Mouse (Mus musculus) embryonic facial prominence, embryonic 10.5 days (tissue): Measurements from ENCODE around the gene Slc6a8. TPM values are rescaled to one million over a fixed set of nuclear protein-coding genes. Genes with fewer than 3 reads are reported as not detected.

Experiments used
- DNase-seq: peaks from one replicate; pipeline ENCODE4 v3.0.0-alpha.2; 2017; ENCODE audit warnings: low spot score
- H3K27ac ChIP-seq: fragments of 300-500 bp; sonication (generic); replicated peaks from 2 replicates; pipeline ENCODE4 v1.5.1; 2016; ENCODE audit warnings: mild to moderate bottlenecking
- H3K27me3 ChIP-seq: fragments of 300-500 bp; sonication (generic); replicated peaks from 2 replicates; pipeline ENCODE4 v1.6.1; 2016; ENCODE audit warnings: low read depth, mild to moderate bottlenecking; ENCODE audit not compliant: poor library complexity, severe bottlenecking
- H3K36me3 ChIP-seq: fragments of 300-500 bp; sonication (generic); replicated peaks from 2 replicates; pipeline ENCODE4 v1.6.1; 2016; ENCODE audit warnings: mild to moderate bottlenecking, moderate library complexity
- H3K4me1 ChIP-seq: fragments of 300-500 bp; sonication (generic); 2 replicates; pipeline ENCODE4 v1.6.1; 2016
- H3K4me3 ChIP-seq: fragments of 300-500 bp; sonication (generic); 2 replicates; pipeline ENCODE4 v1.5.1; 2016; ENCODE audit warnings: mild to moderate bottlenecking, moderate library complexity
- H3K9me3 ChIP-seq: fragments of 300-500 bp; sonication (generic); 2 replicates; pipeline ENCODE4 v1.6.1; 2016; ENCODE audit warnings: mild to moderate bottlenecking
- WGBS: fragments of 180-500 bp; shearing (Covaris S2); methylation state at CpG from one replicate; pipeline ENCODE4 v1.1.7; 2016; 5-methylcytosine and 5-hydroxymethylcytosine counted together
- polyA plus RNA-seq: library from polyadenylated mRNA; unstranded; fragments of >200 nt; fragmentation: Nextera tagmentation; extraction: Ambion mirVana; gene quantifications from 2 replicates; pipeline ENCODE4 v1.2.1, GENCODE M21; 2016

Slc6a8 gene
- polyA plus RNA-seq, 1 experiment from 2014 or later: 5.6 TPM

DNA sequence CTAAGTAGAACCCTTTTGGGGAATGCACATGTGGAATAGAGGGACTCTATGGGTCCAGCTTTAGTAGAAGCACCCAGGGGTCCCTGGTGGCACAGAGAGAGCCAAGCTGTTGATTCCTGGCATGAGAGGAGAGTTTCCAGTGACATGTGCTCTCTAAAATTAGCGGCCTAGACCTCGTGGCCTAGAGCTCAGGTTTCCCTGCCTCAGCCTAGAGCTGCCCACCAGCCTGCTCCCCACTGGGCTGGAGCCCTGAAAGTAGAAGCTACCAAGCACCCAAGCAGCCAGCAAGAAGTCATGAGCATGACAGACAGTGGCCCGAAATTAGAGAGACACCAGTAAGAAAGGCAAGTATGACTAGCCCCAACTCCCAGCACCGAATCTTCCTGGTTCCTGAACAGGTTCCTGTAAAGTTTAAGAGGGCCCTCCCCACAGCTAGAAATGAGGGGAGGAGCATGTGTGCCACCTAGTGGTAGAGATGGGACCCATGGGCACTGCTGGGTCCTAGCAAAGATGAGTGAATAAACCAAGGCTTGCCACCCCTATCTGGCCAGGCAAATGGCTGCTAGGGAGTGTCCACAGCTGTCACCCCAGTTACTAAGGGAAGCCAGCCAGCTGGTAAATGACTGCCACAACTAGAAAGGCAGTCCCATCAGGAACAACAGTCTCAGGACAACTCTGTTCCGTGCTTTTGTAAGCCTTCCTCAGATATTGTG, 18.1 kb downstream of the Slc6a8 start:
- Histone ChIP-seq H3K27me3 (peaks cover 11% of the 10 kb centered on the region), H3K4me3 (no peak overlapping the region), H3K27ac (no peak overlapping the region), H3K9me3 (no peaks in the 10 kb centered on the region), H3K36me3 (peaks cover 86% of the 10 kb centered on the region), H3K4me1 (no peaks in the 10 kb centered on the region)
- peak; percentile 18 for DNase-seq
- WGBS: 77% methylated on average over 5 of the region's 5 CpGs

GRCm38 (mm10) chrX:73700472-73700871, 27.5 kb downstream of the Slc6a8 start:
- Histone ChIP-seq H3K4me3 (no peak overlapping the region), H3K9me3 (no peaks in the 10 kb centered on the region), H3K27me3 (0 out of 2 replicates have a peak, but pooled peaks cover 3% of the 10 kb centered on the region), H3K27ac (no peak overlapping the region), H3K36me3 (peaks cover 61% of the 10 kb centered on the region), H3K4me1 (no peaks in the 10 kb centered on the region)
- no peak for DNase-seq
- 90% methylated on average over 1 of the region's 1 CpGs for WGBS

DNA sequence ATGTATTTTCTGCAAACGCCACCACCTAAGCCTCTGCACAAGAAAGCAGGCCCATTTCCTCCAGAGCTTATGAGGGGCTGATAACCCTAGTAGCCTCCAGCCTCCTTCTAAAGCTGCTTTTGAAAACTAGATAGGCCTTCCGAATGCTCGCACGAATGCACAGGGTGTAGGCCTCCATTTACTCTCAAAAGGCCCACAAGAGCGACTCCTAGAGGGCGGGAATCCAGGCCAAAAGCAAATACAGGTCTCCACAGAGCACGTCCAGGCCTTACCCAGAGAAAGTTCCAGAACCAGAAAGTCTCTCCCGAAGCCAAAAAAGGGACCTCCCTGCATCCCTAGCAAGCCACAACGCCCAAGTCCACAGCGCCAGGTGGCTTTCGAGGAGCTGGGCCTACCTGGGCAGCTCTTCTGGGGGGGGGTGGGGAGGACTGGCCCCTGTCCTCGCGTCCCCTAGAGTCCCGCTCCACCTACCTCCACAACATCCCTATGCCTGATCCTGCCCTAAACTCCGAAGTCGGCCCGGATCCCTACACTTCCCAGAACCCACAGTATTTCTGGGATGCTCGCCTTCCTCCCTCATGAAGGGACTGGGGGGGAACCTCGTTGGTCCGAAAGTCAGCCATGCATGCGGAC, 42.6 kb downstream of the Slc6a8 start:
- H3K4me1 ChIP-seq: peaks cover 37% of the 10 kb centered on the region
- peaks cover 23% of the 10 kb centered on the region for H3K27me3 ChIP-seq
- H3K36me3 ChIP-seq: peaks cover 30% of the 10 kb centered on the region
- H3K27ac ChIP-seq: peak overlapping the region; percentile 83
- peak; percentile 46 for DNase-seq
- peak overlapping the region; percentile 66 for H3K4me3 ChIP-seq
- no peaks in the 10 kb centered on the region for H3K9me3 ChIP-seq
- 26% methylated on average over 21 of the region's 21 CpGs for WGBS

DNA sequence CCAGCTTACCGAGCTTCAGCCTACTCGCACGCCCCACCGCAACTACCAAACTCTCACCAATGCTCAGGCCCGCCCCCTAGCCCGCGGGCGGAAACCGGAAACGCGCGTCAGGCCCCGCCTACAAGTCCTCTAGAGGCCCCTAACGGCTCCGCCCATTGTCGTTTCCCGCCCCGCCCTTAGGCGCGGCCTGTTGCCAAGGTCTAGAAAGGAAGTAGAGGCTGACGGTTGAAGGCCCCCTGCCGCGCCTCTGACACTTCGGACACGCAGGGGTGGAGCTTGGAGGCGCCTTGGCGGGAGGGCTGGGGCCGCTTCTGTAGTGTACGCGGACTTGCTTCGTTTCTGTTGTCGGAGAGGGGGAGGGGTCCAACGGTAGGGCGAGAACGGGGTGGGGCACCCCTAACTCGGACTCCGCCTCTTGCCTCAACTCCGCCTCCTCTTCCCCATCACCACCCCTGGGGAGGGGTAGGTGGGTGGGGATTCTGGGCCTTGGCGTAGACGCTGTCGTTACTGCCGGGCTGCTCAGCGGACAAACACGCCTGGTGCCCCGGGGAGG, 43.2 kb downstream of the Slc6a8 start, which contains the start of the genes Bcap31 and Abcd1:
Gene Bcap31, minus strand, starts transcription at position 67 of the 553 bp plus-strand sequence.
Gene Abcd1, plus strand, starts transcription at position 489 of the 553 bp plus-strand sequence.
- peak; percentile 95 for DNase-seq
- Histone ChIP-seq H3K9me3 (no peaks in the 10 kb centered on the region), H3K4me1 (peaks cover 37% of the 10 kb centered on the region), H3K36me3 (peaks cover 25% of the 10 kb centered on the region), H3K4me3 (peak within 1 kb of the TSS; percentile 66), H3K27ac (peak within 1 kb of the TSS; percentile 83), H3K27me3 (peaks cover 23% of the 10 kb centered on the region)
- WGBS: 23% methylated on average over 45 of the region's 45 CpGs

DNA sequence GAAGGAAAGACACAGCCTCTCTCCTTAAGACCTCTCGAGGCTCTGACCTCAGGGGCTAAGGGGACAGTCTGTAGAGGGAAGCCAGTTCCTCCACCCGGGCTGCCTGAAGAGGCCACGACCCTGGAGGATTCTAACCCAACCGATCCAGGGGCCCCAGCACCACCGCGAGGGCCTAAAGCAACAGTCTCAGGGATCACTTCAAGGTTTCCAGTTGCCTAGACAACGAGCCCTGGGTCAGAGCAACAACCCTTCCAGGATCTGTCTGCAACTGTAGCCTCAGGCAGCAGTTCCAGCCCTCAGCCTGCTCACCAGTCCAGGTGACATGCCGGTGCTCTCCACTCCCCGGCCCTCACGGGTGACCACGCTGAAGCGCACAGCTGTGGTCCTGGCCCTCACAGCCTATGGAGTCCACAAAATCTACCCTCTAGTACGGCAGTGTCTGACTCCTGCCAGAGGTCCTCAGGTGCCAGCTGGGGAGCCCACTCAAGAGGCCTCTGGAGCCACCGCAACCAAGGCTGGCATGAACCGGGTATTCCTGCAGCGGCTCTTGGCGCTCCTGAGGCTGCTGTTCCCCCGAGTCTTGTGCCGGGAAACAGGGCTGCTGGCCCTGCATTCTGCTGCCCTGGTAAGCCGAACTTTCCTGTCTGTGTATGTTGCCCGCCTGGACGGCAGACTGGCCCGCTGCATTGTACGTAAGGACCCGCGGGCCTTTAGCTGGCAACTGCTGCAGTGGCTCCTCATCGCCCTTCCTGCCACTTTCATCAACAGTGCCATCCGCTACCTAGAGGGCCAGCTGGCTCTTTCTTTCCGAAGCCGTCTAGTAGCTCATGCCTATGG, 44.0 kb downstream of the Slc6a8 start:
- DNase-seq: no peak
- H3K27ac ChIP-seq: peak overlapping the region; percentile 83
- WGBS: 34% methylated on average over 30 of the region's 30 CpGs
- no peaks in the 10 kb centered on the region for H3K9me3 ChIP-seq
- H3K27me3 ChIP-seq: peaks cover 23% of the 10 kb centered on the region
- peaks cover 37% of the 10 kb centered on the region for H3K4me1 ChIP-seq
- H3K4me3 ChIP-seq: peak overlapping the region; percentile 66
- peaks cover 17% of the 10 kb centered on the region for H3K36me3 ChIP-seq

- 73% methylated on average over 11 of the region's 11 CpGs for WGBS
Measured at GRCm38 (mm10) chrX:73717667-73718066, 44.7 kb downstream of the Slc6a8 start.

GRCm38 (mm10) chrX:73718271-73718670, 45.3 kb downstream of the Slc6a8 start:
- no peaks in the 10 kb centered on the region for H3K9me3 ChIP-seq
- peaks cover 4% of the 10 kb centered on the region for H3K36me3 ChIP-seq
- peaks cover 37% of the 10 kb centered on the region for H3K4me1 ChIP-seq
- DNase-seq: no peak
- H3K27me3 ChIP-seq: peaks cover 23% of the 10 kb centered on the region
- H3K27ac ChIP-seq: no peak overlapping the region
- WGBS: 54% methylated on average over 3 of the region's 3 CpGs
- H3K4me3 ChIP-seq: no peak overlapping the region

More at GRCm38 (mm10) chrX:73717667-73718066, 44.7 kb downstream of the Slc6a8 start:
- peak overlapping the region; percentile 19; the same call in 1 of the 2 replicates for H3K4me3 ChIP-seq
- no peak for DNase-seq
- H3K27ac ChIP-seq: peak overlapping the region; percentile 83; the same call in 1 of the 2 replicates
- peaks cover 37% of the 10 kb centered on the region for H3K4me1 ChIP-seq
- H3K9me3 ChIP-seq: no peaks in the 10 kb centered on the region
- H3K36me3 ChIP-seq: peaks cover 10% of the 10 kb centered on the region
- peaks cover 23% of the 10 kb centered on the region for H3K27me3 ChIP-seq

DNA sequence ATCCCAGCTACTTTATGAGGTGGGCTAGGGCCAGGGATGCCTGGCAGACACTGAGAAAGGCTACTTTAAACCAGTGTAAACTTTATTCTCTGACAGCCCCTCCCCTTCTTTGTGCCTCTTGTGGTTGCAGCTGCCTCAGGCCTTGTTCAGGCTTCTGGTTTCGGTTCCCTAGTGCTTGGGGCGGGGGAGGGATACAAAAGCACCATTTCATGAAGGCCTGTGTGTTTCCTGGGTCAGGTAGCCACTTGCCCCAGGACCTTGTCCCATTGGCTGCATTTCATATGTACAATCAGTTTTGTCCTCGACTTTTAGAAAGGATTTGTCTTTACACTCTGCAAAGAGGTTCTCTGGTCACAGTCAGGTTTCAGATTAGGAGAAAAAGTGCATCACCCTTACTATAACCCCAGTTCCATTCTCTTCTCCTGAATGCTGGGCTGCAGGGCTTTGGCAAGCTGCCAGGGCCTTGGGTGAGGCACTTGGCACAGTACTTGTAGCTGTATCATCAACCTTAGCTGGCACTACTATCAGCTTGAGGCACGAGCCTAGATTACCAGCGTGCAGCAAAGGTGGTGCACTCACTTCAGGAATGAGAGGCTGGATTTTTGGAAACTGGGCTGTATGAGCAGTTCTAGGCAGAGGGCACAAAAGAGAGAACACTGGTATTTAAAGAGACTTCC, 45.9 kb downstream of the Slc6a8 start:
- DNase-seq: no peak
- H3K36me3 ChIP-seq: peaks cover under 1% of the 10 kb centered on the region
- peaks cover 23% of the 10 kb centered on the region for H3K27me3 ChIP-seq
- no peaks in the 10 kb centered on the region for H3K9me3 ChIP-seq
- H3K4me1 ChIP-seq: peaks cover 37% of the 10 kb centered on the region
- H3K27ac ChIP-seq: no peak overlapping the region
- no peak overlapping the region for H3K4me3 ChIP-seq
- 56% methylated on average over 5 of the region's 5 CpGs for WGBS

DNA sequence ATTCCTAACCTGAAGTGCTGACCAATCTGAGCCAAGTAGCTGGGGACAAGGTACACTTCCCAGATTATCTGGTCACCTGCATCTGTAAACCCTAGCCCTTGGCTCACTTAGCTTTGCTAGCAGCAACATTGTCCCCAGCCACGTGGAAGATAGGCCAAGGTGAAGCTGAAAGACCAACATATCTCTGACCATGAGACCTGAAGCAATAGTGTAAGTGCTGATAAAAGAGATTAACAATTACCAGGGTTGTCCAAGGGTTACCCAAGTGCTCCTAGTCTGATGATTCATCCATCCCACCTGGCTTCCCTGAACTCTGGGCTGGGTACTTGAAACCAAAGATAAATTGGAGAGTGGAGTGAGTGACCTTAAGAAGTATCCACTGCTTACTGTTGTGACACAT, 58.0 kb downstream of the Slc6a8 start:
- Histone ChIP-seq H3K27ac (no peak overlapping the region), H3K4me3 (no peak overlapping the region), H3K9me3 (no peaks in the 10 kb centered on the region), H3K36me3 (peaks cover 10% of the 10 kb centered on the region; the same call in 1 of the 2 replicates), H3K4me1 (no peaks in the 10 kb centered on the region), H3K27me3 (peaks cover 11% of the 10 kb centered on the region)
- no peak for DNase-seq
- WGBS: 49% methylated on average over 1 of the region's 1 CpGs
